Mouse (Mus musculus): ENCODE measurements around the gene Sf3b1. TPM values are rescaled to one million over a fixed set of nuclear protein-coding genes. Genes with fewer than 3 reads are reported as not detected.
A peak's percentile ranks its signal among the peaks of the same experiment; 100 is the strongest.
"Not testable (repeated sequence)": the region's sequence is repeated elsewhere in the genome, so short reads cannot be mapped to it uniquely, and the experiment has no call there.

Gene Sf3b1
- total and polyA plus RNA-seq, 3 experiments, result 35.3 to 758 (median 578) TPM

- TF ChIP-seq POLR2AphosphoS5 (IDR thresholded peaks at IDR 0.05; ENCODE audit: insufficient replicate concordance, low read depth, low read length) (no peak), GATA1 (IDR thresholded peaks at IDR 0.05; ENCODE audit: borderline replicate concordance, low read length) (no peak), CTCF (IDR thresholded peaks at IDR 0.05; ENCODE audit: low read depth, low read length) (no peak)
- no peaks in the 10 kb centered on the region for H3K9me3 ChIP-seq (replicated peaks)
- H3K4me3 ChIP-seq (ENCODE audit: low read depth, low read length), result no peak overlapping the region
- peaks cover 19% of the 10 kb centered on the region for H3K4me1 ChIP-seq (ENCODE audit: insufficient read depth, low read depth, low read length)
- ATAC-seq (ENCODE audit: extremely low read depth, insufficient number of reproducible peaks, low FRiP score, poor library complexity, severe bottlenecking), result peak; percentile 67
- H3K27me3 ChIP-seq (ENCODE audit: insufficient read depth, low read length), result peaks cover 15% of the 10 kb centered on the region
- DNase-seq (ENCODE audit: low spot score), result no peak
- H3K36me3 ChIP-seq (replicated peaks), result no peaks in the 10 kb centered on the region
Observed at GRCm38 (mm10) chr1:54966858-54967257, 60.4 kb downstream of the Sf3b1 start.

GRCm38 (mm10) chr1:54965159-54965995 is 61.9 kb downstream of the Sf3b1 start:
- peaks cover 19% of the 10 kb centered on the region for H3K4me1 ChIP-seq (ENCODE audit: insufficient read depth, low read depth, low read length)
- ATAC-seq (ENCODE audit: extremely low read depth, insufficient number of reproducible peaks, low FRiP score, poor library complexity, severe bottlenecking) (peak; percentile 54), DNase-seq (ENCODE audit: low spot score) (peak; percentile 35)
- peaks cover 11% of the 10 kb centered on the region for H3K27me3 ChIP-seq (ENCODE audit: insufficient read depth, low read length)
- TF ChIP-seq GATA2 (IDR thresholded peaks at IDR 0.05; ENCODE audit: borderline replicate concordance, low read depth, low read length) (no peak), POLR2AphosphoS5 (IDR thresholded peaks at IDR 0.05; ENCODE audit: insufficient replicate concordance, low read depth, low read length) (no peak), GATA1 (IDR thresholded peaks at IDR 0.05; ENCODE audit: borderline replicate concordance, low read length) (no peak), TAL1 (conservative IDR thresholded peaks at IDR 0.05; ENCODE audit: low read depth, low read length) (no peak), CTCF (IDR thresholded peaks at IDR 0.05; ENCODE audit: low read depth, low read length) (no peak)
- no peaks in the 10 kb centered on the region for H3K36me3 ChIP-seq (replicated peaks)
- no peak overlapping the region for H3K4me3 ChIP-seq (ENCODE audit: low read depth, low read length)
- H3K9me3 ChIP-seq (replicated peaks), result no peaks in the 10 kb centered on the region

- TF ChIP-seq CTCF (IDR thresholded peaks at IDR 0.05; ENCODE audit: low read depth, low read length) (no peak), POLR2AphosphoS5 (IDR thresholded peaks at IDR 0.05; ENCODE audit: insufficient replicate concordance, low read depth, low read length) (no peak)
- H3K27me3 ChIP-seq (ENCODE audit: insufficient read depth, low read length), result peaks cover 3% of the 10 kb centered on the region
- H3K36me3 ChIP-seq (replicated peaks), result no peaks in the 10 kb centered on the region
- no peak overlapping the region for H3K4me3 ChIP-seq (ENCODE audit: low read depth, low read length)
- peaks cover 16% of the 10 kb centered on the region for H3K4me1 ChIP-seq (ENCODE audit: insufficient read depth, low read depth, low read length)
- H3K9me3 ChIP-seq (replicated peaks), result no peaks in the 10 kb centered on the region
- ATAC-seq (ENCODE audit: extremely low read depth, insufficient number of reproducible peaks, low FRiP score, poor library complexity, severe bottlenecking) (no peak), DNase-seq (ENCODE audit: low spot score) (no peak)
Observed at GRCm38 (mm10) chr1:54961724-54962123, 65.6 kb downstream of the Sf3b1 start.

- Histone ChIP-seq H3K36me3 (replicated peaks) (no peaks in the 10 kb centered on the region), H3K27me3 (ENCODE audit: insufficient read depth, low read length) (peaks cover 8% of the 10 kb centered on the region), H3K9me3 (replicated peaks) (no peaks in the 10 kb centered on the region), H3K4me1 (ENCODE audit: insufficient read depth, low read depth, low read length) (peaks cover 9% of the 10 kb centered on the region), H3K4me3 (ENCODE audit: low read depth, low read length) (no peak overlapping the region)
- ATAC-seq (ENCODE audit: extremely low read depth, insufficient number of reproducible peaks, low FRiP score, poor library complexity, severe bottlenecking) (no peak), DNase-seq (ENCODE audit: low spot score) (no peak)
- TF ChIP-seq GATA1 (IDR thresholded peaks at IDR 0.05; ENCODE audit: borderline replicate concordance, low read length) (no peak), POLR2AphosphoS5 (IDR thresholded peaks at IDR 0.05; ENCODE audit: insufficient replicate concordance, low read depth, low read length) (no peak), CTCF (IDR thresholded peaks at IDR 0.05; ENCODE audit: low read depth, low read length) (no peak), GATA2 (IDR thresholded peaks at IDR 0.05; ENCODE audit: borderline replicate concordance, low read depth, low read length) (no peak), TAL1 (conservative IDR thresholded peaks at IDR 0.05; ENCODE audit: low read depth, low read length) (no peak)
Observed at GRCm38 (mm10) chr1:54960613-54961165, 66.6 kb downstream of the Sf3b1 start.

GRCm38 (mm10) chr1:54958525-54958924 is 68.8 kb downstream of the Sf3b1 start:
- H3K27me3 ChIP-seq (ENCODE audit: insufficient read depth, low read length), result peaks cover 8% of the 10 kb centered on the region; the same call in 1 of the 2 replicates
- TF ChIP-seq GATA2 (IDR thresholded peaks at IDR 0.05; ENCODE audit: borderline replicate concordance, low read depth, low read length), result no peak
- no peak for TF ChIP-seq TAL1 (conservative IDR thresholded peaks at IDR 0.05; ENCODE audit: low read depth, low read length)
- TF ChIP-seq GATA1 (IDR thresholded peaks at IDR 0.05; ENCODE audit: borderline replicate concordance, low read length), result no peak
- TF ChIP-seq POLR2AphosphoS5 (IDR thresholded peaks at IDR 0.05; ENCODE audit: insufficient replicate concordance, low read depth, low read length), result no peak
- TF ChIP-seq CTCF (IDR thresholded peaks at IDR 0.05; ENCODE audit: low read depth, low read length), result peak; percentile 34; the same call in 1 of the 2 replicates
- no peaks in the 10 kb centered on the region for H3K4me1 ChIP-seq (ENCODE audit: insufficient read depth, low read depth, low read length)
- no peaks in the 10 kb centered on the region for H3K36me3 ChIP-seq (replicated peaks)
- no peak overlapping the region for H3K4me3 ChIP-seq (ENCODE audit: low read depth, low read length)
- no peaks in the 10 kb centered on the region for H3K9me3 ChIP-seq (replicated peaks)
- no peak for DNase-seq (ENCODE audit: low spot score)
- ATAC-seq (ENCODE audit: extremely low read depth, insufficient number of reproducible peaks, low FRiP score, poor library complexity, severe bottlenecking), result no peak

GRCm38 (mm10) chr1:54956995-54957394 is 70.3 kb downstream of the Sf3b1 start:
- H3K4me3 ChIP-seq (ENCODE audit: low read depth, low read length); DNase-seq (ENCODE audit: low spot score); ATAC-seq (ENCODE audit: extremely low read depth, insufficient number of reproducible peaks, low FRiP score, poor library complexity, severe bottlenecking); H3K9me3 ChIP-seq (replicated peaks); H3K36me3 ChIP-seq (replicated peaks); H3K4me1 ChIP-seq (ENCODE audit: insufficient read depth, low read depth, low read length): not testable (repeated sequence)
- peaks cover 10% of the 10 kb centered on the region for H3K27me3 ChIP-seq (ENCODE audit: insufficient read depth, low read length)

All from G1E (cell line).